Mouse (Mus musculus) T-helper 2 cell (primary cell): ENCODE results near the gene Suclg1.

ENCODE experiments used
- in situ Hi-C: fragments of 300-600 bp; cut with MboI, MseI; formaldehyde crosslinking; loops from one replicate; pipeline ENCODE4 v1.15.1; 2025; ENCODE audit warnings: high pct_unique_total_duplicates

The Suclg1 gene

GRCm38 (mm10) chr6:73249049-73249422, 854 bp downstream of the Suclg1 start:
- in situ Hi-C loops = no loop called here

- in situ Hi-C loops = no loop called here
These were observed 1.7 kb downstream of the Suclg1 start for GRCm38 (mm10) chr6:73249851-73250250.

DNA sequence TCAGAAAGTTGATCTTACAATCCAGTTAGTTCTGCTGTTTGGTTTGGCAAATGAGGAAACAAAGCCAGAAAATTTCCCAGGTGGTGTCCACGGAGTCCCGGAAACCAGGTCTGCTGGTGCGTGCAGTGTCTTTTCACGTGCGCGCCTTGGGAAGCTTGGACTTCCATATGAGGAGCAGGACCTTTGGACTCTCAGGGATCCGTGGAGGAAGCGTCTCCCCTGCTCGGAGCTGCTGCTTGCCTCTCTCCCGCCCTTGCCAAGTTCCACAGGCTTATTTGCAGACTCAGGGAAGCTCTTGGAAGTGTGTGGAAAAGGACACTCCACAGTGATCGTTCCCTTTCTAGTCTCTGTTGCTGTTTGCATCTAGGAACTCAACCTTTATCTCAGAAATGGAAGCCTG, 3.2 kb downstream of the Suclg1 start:
- in situ Hi-C loops = no loop called here

GRCm38 (mm10) chr6:73252396-73252795, 4.2 kb downstream of the Suclg1 start:
- in situ Hi-C loops = no loop called here

DNA sequence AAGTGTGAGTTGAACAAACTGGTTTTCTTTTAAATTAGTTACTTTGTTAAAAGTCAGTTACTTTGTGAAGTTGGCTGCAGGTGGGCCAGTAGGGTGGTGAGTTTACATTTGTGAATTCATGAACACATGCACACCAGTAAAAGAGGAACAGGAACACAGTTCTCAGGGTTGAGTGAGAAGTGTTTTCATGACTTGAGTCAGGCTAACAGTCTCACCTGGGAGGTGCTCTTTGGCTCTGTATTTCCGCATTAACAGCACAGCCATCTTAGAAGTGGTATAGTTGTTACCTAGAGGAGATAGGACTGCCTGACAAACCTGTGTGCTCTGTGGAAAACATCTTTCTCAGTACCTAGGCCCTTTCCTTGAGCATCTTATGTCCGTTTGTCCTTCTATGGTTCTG, 4.8 kb downstream of the Suclg1 start:
- in situ Hi-C loops = no loop called here

DNA sequence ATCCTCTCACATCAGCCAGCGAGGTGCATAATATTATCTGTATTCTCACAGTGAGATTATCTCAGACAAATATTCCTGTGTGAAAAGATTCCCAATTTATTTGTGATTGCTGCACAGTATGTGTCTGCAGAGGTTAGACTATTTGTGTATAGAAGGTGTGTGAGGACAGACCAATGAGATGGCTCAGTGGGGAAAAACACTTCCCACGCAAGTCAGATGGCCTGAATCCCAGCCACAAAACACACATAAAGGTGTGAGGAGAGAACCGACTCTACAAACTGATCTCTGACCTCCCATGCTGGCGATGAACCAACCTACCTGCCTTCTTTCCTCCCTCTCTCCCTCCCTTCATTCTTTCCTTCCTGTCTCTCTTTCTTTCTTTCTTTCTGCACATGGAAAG, 5.4 kb downstream of the Suclg1 start:
- in situ Hi-C loops = no loop called here

- in situ Hi-C loops = no loop called here
These were observed 6.4 kb downstream of the Suclg1 start for GRCm38 (mm10) chr6:73254307-73255228.

- in situ Hi-C loops = no loop called here
These were observed 8.9 kb downstream of the Suclg1 start for GRCm38 (mm10) chr6:73257068-73257467.

- in situ Hi-C loops = no loop called here
These were observed 11.9 kb downstream of the Suclg1 start for GRCm38 (mm10) chr6:73260110-73260509.

GRCm38 (mm10) chr6:73264801-73265200, 16.6 kb downstream of the Suclg1 start:
- in situ Hi-C loops = no loop called here

GRCm38 (mm10) chr6:73267738-73268311, 19.6 kb downstream of the Suclg1 start:
- in situ Hi-C loops = no loop called here

- in situ Hi-C loops = no loop called here
These were observed 21.2 kb downstream of the Suclg1 start for GRCm38 (mm10) chr6:73269374-73269773.

GRCm38 (mm10) chr6:73271546-73272091, 23.4 kb downstream of the Suclg1 start:
- in situ Hi-C loops = no loop called here

GRCm38 (mm10) chr6:73275002-73275401, 26.8 kb downstream of the Suclg1 start:
- in situ Hi-C loops = no loop called here

DNA sequence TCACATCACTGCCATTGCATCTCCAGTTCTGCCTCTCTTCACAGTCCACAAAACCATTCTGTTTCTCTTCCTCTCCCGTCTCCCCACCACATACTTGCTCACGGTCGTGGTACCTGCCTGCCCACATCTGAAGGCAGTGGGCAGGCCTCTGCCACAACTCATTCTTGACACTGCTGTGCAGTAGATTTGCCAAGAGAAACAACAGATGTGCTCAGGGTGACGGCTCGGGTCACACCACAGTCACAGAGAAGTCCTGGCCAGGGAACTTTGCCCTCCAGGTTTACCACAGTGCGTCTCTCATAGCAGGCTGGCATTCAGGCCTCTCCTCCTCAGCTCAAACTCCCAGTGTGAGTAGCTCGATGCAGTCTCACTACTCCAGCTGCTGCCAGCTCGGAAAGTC, 31.5 kb downstream of the Suclg1 start:
- in situ Hi-C loops = no loop called here

GRCm38 (mm10) chr6:73280546-73281115, 32.4 kb downstream of the Suclg1 start:
- in situ Hi-C loops = no loop called here

DNA sequence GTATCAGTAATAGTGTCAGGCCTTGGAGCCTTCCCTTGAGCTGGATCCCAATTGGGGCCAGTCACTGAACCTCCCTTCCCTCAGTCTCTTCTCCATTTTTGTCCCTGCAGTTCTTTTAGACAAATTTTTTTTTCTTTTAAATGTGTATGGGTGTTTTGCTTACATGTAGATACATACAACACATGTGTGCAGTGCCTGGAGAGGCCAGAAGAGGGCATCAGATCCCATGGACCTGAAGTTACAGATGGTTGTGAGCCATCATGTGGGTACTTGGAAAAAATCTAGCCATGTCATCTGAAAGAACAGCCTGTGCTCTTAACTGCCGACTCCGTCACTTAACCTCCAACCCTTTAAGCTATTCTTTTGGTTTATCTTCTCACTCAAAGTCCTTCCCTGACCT, 38.1 kb downstream of the Suclg1 start:
- in situ Hi-C loops = no loop called here

- in situ Hi-C loops = no loop called here
These were observed 58.7 kb downstream of the Suclg1 start for GRCm38 (mm10) chr6:73306837-73307236.

DNA sequence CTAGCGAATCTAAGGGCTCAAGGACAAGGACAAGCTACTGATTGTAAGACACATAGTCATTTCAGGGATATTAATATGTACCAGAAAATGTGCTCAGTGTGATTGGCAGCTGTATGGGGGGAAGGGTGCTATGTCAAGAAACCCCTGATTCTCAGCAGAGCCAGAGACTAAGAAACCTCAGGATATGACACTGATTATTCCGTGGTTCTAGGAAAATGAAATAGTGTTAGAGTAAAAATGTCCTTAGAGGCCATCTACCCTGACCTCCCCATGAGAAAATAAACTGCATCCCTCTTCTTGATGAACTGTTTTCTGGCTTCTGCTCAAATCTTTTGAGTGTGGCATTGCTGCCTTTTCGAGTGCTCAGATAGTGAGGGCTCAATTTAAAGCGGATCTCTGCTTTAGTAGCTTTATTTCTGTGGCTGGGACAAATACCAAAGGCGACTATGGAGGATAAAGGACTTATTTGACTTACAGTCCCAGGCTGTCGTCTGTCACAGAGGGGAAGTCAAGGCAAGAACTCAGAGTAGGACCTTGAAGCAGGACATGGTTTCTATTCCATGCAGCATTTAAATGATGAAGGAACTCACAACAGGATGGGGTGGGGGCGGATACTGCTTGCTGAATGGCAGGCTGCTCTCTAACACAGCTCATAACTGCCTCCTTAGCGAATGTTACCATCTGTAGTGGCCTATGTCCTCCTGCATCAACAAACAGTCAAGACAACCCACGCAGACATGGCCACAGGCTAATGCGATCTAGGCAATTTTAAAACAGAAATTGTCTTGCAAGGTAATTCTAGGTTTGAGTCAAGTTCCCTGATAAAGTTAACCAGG, 60.7 kb downstream of the Suclg1 start:
- in situ Hi-C loops = no loop called here

GRCm38 (mm10) chr6:73311335-73311734, 63.2 kb downstream of the Suclg1 start:
- in situ Hi-C loops = no loop called here

GRCm38 (mm10) chr6:73311786-73312185, 63.6 kb downstream of the Suclg1 start:
- in situ Hi-C loops = no loop called here
